Mouse (Mus musculus) heart, embryonic 15.5 days (tissue): ENCODE measurements around the gene Ppp1r12c. TPM values are rescaled to one million over a fixed set of nuclear protein-coding genes. Genes with fewer than 3 reads are reported as not detected.

Source experiments
- ATAC-seq: fragments of 200-750 bp; cut with Nextera tagmentation; replicated peaks from 2 replicates; pipeline ENCODE4 v1.8.0; 2017; ENCODE audit warnings: low read depth, moderate TSS enrichment; ENCODE audit not compliant: insufficient number of reproducible peaks, insufficient read depth, low FRiP score
- H3K27ac ChIP-seq: fragments of 300-500 bp; sonication (generic); 2 replicates; pipeline ENCODE4 v1.5.1; 2015; ENCODE audit warnings: mild to moderate bottlenecking, inconsistent platforms
- H3K27me3 ChIP-seq: fragments of 300-500 bp; sonication (generic); 2 replicates; pipeline ENCODE4 v1.6.1; 2015; ENCODE audit warnings: inconsistent platforms
- H3K36me3 ChIP-seq: fragments of 300-500 bp; sonication (generic); 2 replicates; pipeline ENCODE4 v1.6.1; 2015; ENCODE audit warnings: mild to moderate bottlenecking, inconsistent platforms
- H3K4me1 ChIP-seq: fragments of 300-500 bp; sonication (generic); replicated peaks from 2 replicates; pipeline ENCODE4 v1.6.1; 2015; ENCODE audit warnings: inconsistent platforms
- H3K4me2 ChIP-seq: fragments of 300-500 bp; sonication (generic); 2 replicates; pipeline ENCODE4 v1.6.1; 2015; ENCODE audit warnings: inconsistent platforms, mild to moderate bottlenecking, moderate library complexity
- H3K4me3 ChIP-seq: fragments of 300-500 bp; sonication (generic); 2 replicates; pipeline ENCODE4 v1.5.1; 2015; ENCODE audit warnings: mild to moderate bottlenecking, inconsistent platforms
- H3K9ac ChIP-seq: fragments of 300-500 bp; sonication (generic); 2 replicates; pipeline ENCODE4 v1.6.1; 2015; ENCODE audit warnings: mild to moderate bottlenecking, inconsistent platforms
- H3K9me3 ChIP-seq: fragments of 300-500 bp; sonication (generic); replicated peaks from 2 replicates; pipeline ENCODE4 v1.6.1; 2016; ENCODE audit warnings: inconsistent platforms
- WGBS: fragments of 180-500 bp; shearing (Covaris S2); methylation state at CpG from one replicate; pipeline ENCODE4 v1.1.7; 2015; ENCODE audit warnings: mixed read lengths; 5-methylcytosine and 5-hydroxymethylcytosine counted together
- polyA plus RNA-seq: library from polyadenylated mRNA; unstranded; fragments of >200 nt; fragmentation: Nextera tagmentation; extraction: Ambion mirVana; gene quantifications from 2 replicates; pipeline ENCODE4 v1.2.1, GENCODE M21; 2015

Ppp1r12c gene
- polyA plus RNA-seq, 1 experiment from 2014 or later: 32.5 TPM

DNA sequence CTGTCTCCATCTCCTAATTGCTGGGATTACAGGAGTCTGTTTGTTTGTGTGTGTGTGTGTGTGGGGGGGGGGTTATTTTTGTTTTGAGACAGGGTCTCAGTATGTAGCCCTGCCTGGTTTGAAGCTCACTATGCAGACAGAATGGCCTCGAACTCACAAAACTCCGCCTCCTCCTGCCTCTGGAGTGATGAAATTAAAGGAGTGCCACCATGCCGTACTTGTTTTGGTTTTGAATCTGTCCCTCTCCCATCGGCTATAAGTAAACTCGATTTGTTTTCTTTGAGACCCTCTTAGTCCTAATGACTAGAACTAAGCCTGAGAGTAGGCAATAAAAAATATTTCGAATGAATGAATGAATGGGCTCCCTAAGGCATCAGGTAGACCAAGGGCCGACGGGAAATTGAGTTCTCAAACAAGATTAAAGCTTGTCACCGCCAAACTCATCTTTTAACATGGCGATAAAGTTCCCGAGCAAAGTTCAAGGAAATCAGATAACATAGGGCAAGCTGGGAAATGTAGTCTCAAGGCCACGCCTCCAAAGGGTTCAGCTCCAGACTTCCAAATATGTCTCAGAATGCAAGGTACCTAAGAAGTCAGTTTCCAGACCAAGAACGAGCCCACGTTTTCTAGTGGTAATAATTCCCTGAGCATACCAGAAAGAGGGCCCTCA lies 1.1 kb upstream of the Ppp1r12c start:
- H3K4me3 ChIP-seq: peak overlapping the region; percentile 85
- H3K27me3 ChIP-seq: no peaks in the 10 kb centered on the region
- WGBS: 11% methylated on average over 14 of the region's 14 CpGs
- ATAC-seq: no peak
- H3K9ac ChIP-seq: peak overlapping the region; percentile 95; the same call in 1 of the 2 replicates
- H3K9me3 ChIP-seq: no peaks in the 10 kb centered on the region
- peak overlapping the region; percentile 80 for H3K4me2 ChIP-seq
- no peaks in the 10 kb centered on the region; the same call in 1 of the 2 replicates for H3K36me3 ChIP-seq
- peaks cover 40% of the 10 kb centered on the region for H3K4me1 ChIP-seq
- H3K27ac ChIP-seq: peak overlapping the region; percentile 94

DNA sequence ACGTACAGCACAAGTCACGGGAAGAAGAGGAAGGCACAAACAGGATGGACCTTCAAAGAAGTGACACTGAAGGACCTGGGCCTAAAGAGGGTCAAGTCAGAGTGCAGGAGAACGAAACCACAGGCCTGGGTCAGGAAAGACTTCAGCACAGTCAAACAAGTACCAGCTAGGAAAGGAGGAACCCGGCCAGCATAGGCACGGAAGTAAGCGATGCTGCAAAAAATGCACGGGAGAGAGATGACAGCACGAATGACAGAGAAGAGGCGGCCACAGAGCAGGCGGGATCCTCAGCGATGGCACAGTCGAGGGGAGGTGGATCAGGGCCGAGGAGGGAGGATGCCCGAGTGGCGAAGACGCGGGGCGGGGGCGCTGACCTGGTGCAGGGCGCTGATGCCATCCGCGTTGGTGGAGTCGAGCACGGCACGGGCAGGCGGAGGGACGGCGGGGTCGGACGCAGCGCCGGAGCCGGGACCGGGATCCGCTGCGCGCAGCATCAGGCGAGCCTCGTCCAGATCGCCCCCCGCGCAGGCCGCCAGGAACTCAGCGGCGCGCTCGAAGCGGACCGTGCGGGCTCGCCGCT lies 498 bp downstream of the Ppp1r12c start:
- ATAC-seq: peak; percentile 29
- H3K9ac ChIP-seq: peak overlapping the region; percentile 95
- H3K4me3 ChIP-seq: peak overlapping the region; percentile 85
- peaks cover 14% of the 10 kb centered on the region; the same call in 1 of the 2 replicates for H3K36me3 ChIP-seq
- WGBS: under 1% methylated on average over 52 of the region's 52 CpGs
- H3K27me3 ChIP-seq: no peaks in the 10 kb centered on the region
- H3K27ac ChIP-seq: peak overlapping the region; percentile 94
- H3K4me1 ChIP-seq: peaks cover 47% of the 10 kb centered on the region
- no peaks in the 10 kb centered on the region for H3K9me3 ChIP-seq
- H3K4me2 ChIP-seq: peak overlapping the region; percentile 80

DNA sequence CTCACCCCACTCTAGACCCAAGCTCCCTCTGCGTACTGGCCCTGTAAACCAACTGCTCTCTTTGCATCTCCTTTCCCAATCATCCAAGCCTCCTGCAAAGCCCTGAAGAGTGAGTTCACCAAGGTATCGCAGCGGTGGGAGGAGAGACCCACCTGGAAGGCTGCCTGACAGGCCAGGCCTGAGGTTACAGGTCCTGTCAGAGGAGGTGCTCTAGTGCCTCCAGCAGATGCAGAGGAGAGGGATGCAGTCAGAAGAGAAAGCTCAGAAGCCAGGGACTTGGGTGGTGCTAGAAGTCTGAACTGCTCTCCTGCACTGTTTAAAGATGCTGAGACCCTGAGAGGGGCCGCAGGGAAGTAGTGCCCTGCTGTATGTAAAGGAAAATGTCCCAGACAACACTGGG lies 2.4 kb downstream of the Ppp1r12c start:
- peak overlapping the region; percentile 57 for H3K27ac ChIP-seq
- 0 out of 2 replicates have a peak overlapping the region, but pooled peaks have one; percentile 3 for H3K4me3 ChIP-seq
- H3K9ac ChIP-seq: no peak overlapping the region
- H3K27me3 ChIP-seq: no peaks in the 10 kb centered on the region
- 65% methylated on average over 4 of the region's 4 CpGs for WGBS
- H3K4me1 ChIP-seq: peaks cover 47% of the 10 kb centered on the region
- H3K9me3 ChIP-seq: no peaks in the 10 kb centered on the region
- no peak for ATAC-seq
- H3K4me2 ChIP-seq: peak overlapping the region; percentile 80
- H3K36me3 ChIP-seq: peaks cover 14% of the 10 kb centered on the region; the same call in 1 of the 2 replicates

DNA sequence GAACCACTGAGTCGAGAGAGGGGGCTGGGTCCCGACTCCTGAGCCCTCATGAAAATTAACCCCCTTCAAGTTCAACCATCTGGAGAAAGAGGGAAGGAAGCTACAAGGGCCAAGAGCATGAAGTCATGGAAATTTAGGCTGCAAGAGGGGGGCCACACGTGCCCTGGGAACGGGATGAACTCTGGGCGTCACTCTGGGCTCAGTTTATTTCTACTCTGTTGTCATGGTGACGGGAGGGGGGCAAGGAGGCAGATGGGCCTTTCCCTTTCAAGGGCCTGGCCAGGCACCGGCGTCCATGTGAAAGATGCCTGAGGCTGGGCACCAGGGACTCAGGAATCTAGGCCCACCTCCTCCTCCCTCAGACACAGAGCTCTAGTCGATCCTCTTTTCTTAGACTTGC lies 3.2 kb downstream of the Ppp1r12c start:
- Histone ChIP-seq H3K9ac (0 out of 2 replicates have a peak overlapping the region, but pooled peaks have one; percentile 12), H3K4me2 (peak overlapping the region; percentile 80), H3K4me3 (peak overlapping the region; percentile 13; the same call in 1 of the 2 replicates), H3K4me1 (peaks cover 47% of the 10 kb centered on the region), H3K9me3 (no peaks in the 10 kb centered on the region), H3K27ac (peak overlapping the region; percentile 57), H3K27me3 (no peaks in the 10 kb centered on the region), H3K36me3 (peaks cover 14% of the 10 kb centered on the region; the same call in 1 of the 2 replicates)
- no peak for ATAC-seq
- 14% methylated on average over 9 of the region's 9 CpGs for WGBS

DNA sequence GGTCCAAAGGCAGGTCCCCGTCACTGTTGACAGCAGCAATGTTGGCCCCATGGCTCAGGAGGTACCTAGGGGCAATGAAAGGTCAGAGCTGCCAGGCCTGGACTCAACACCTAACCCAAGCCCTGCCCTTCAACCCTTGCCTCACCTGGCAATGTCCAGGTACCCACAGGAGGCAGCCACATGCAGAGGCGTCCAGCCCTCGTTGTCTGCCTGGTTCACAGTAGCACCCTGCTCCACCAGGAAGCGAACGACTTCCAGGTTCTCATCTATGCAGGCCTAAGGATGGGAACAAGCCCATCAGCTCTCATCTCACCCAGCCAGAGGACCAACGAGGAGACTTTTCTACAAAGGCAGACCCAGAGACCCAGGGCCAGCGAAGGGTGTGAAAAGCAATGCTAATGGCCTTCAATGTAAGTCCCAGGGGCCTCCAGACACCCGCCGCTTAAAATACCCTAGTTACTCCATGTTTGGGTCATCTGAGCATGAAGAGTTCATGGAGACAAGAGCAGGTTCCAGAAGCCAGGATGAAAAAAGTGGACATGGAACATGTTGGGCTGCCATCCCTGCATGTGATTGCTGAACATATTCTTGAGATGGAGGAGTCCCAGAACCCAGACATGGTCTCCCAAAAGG lies 4.1 kb downstream of the Ppp1r12c start:
- Histone ChIP-seq H3K27ac (no peak overlapping the region), H3K4me3 (no peak overlapping the region), H3K9me3 (no peaks in the 10 kb centered on the region), H3K9ac (no peak overlapping the region), H3K4me2 (0 out of 2 replicates have a peak overlapping the region, but pooled peaks have one; percentile 80), H3K27me3 (no peaks in the 10 kb centered on the region), H3K4me1 (peaks cover 48% of the 10 kb centered on the region), H3K36me3 (peaks cover 14% of the 10 kb centered on the region; the same call in 1 of the 2 replicates)
- WGBS: 84% methylated on average over 9 of the region's 9 CpGs
- no peak for ATAC-seq

DNA sequence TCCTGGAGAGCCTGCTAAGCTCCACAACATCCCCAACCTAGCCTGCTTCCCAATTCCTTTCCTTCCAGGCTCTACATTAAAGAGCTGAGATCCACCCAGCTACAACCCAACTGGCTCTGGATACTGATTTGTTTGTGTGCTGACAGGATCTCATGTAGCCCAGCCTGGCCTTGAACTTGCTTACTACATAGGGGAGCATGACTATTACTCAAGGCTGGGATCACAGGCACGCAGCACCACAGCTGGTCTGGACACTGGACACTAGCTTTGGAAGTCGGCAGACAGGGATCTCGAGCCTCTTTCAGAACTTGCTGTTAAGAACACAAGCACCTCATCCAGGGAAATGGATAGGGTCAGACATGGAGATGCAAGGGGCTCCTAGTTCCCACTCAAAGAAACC lies 5.0 kb downstream of the Ppp1r12c start:
- 95% methylated on average over 3 of the region's 3 CpGs for WGBS
- H3K9me3 ChIP-seq: no peaks in the 10 kb centered on the region
- H3K4me3 ChIP-seq: no peak overlapping the region
- H3K36me3 ChIP-seq: peaks cover 14% of the 10 kb centered on the region; the same call in 1 of the 2 replicates
- H3K9ac ChIP-seq: no peak overlapping the region
- no peak for ATAC-seq
- H3K4me1 ChIP-seq: peaks cover 53% of the 10 kb centered on the region
- H3K27ac ChIP-seq: no peak overlapping the region
- H3K4me2 ChIP-seq: no peak overlapping the region
- no peaks in the 10 kb centered on the region for H3K27me3 ChIP-seq

DNA sequence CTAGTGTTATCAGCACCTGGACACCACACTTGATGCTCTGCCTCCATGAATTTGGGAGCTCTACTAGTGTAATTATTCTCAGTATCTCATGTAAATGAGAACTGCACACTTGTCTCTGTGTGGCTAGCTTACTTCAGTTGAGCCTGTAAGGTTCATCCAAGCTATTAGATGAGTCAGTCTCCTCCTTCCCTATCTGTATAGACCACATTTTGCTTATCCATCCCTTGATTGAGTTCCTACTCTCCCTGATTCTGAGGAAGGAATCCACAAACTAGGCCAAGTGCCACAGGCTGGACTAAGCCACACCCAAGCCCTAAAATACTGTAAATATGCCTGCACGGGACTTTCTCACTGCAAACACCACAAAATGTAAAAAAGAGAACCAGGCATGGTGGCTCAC lies 7.5 kb downstream of the Ppp1r12c start:
- Histone ChIP-seq H3K36me3 (peaks cover 23% of the 10 kb centered on the region; the same call in 1 of the 2 replicates), H3K4me1 (peaks cover 46% of the 10 kb centered on the region)
- 61% methylated on average over 1 of the region's 1 CpGs for WGBS

DNA sequence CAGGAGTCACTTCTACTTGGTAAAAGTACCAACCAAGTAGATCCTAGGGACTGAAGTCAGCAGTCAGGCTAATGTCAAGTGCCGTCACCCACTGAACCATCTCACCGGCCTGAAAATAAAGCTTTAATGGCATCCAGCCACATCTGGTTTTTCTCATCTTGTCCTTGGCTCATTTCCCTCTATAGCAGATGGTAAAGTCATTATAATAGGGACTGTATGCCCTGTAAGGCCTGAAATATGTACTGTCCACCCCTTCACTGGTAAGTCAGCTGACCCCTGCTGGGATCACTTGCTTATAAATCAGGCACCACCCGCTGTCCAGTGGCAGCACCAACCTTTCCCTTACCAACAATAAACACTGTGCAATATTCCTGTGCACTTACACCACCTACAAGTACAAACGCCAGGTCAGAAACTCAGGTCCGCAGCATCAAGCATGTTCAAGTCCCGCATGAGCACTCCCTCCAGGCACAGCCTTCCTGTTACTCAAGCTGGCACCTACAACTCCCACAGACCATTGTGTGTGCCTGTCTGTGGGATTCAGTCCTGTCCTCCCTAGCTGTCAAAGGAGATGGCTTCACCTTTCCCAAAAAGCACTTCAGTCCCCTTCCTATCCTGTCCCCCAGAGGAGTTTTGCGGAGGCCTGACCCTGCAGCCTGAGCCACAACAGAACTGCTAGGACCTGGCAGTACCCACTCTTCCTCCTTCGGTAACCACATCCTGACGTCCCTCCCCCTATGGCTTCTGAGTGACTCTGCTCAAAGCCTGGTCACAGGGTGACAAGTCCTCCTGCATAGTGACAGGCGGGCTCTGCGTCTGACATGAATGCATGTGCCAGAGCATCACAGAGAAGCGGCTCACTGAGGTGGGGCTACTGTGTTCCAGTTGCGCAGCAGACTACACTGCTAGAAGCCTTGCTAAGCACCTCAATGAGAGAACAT lies 8.9 kb downstream of the Ppp1r12c start:
- Histone ChIP-seq H3K4me1 (peaks cover 32% of the 10 kb centered on the region), H3K4me2 (no peak overlapping the region), H3K9ac (0 out of 2 replicates have a peak overlapping the region, but pooled peaks have one; percentile 1), H3K9me3 (no peaks in the 10 kb centered on the region), H3K36me3 (peaks cover 36% of the 10 kb centered on the region; the same call in 1 of the 2 replicates), H3K27ac (peak overlapping the region; percentile 75), H3K4me3 (no peak overlapping the region), H3K27me3 (no peaks in the 10 kb centered on the region)
- no peak for ATAC-seq
- 66% methylated on average over 13 of the region's 13 CpGs for WGBS

More for the DNA sequence above, 7.5 kb downstream of the Ppp1r12c start:
- Histone ChIP-seq H3K27ac (no peak overlapping the region), H3K4me3 (no peak overlapping the region), H3K9ac (no peak overlapping the region), H3K9me3 (no peaks in the 10 kb centered on the region), H3K27me3 (no peaks in the 10 kb centered on the region), H3K4me2 (no peak overlapping the region)
- ATAC-seq: no peak

DNA sequence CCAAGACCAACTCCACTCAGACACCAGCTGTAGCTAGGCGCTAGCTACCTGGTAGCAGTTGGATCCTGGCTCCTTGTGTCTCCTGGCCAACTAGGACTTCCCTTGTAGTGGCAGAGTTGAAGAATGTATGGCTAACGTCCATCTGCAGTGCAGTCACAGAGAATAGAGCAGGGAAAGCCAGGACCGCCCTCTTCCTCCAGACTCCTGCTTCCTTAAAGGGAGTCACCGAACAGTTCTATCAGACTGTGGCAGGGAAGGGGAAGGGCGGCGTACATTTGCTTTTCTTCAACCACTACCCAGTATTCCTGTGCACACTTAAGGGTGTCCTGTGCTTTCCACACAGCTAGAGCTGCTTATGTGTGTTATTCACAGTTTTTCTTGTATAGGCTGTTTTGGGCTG lies 10.2 kb downstream of the Ppp1r12c start:
- no peak overlapping the region for H3K4me2 ChIP-seq
- H3K9me3 ChIP-seq: no peaks in the 10 kb centered on the region
- peaks cover 25% of the 10 kb centered on the region for H3K4me1 ChIP-seq
- peak; percentile 78 for ATAC-seq
- no peak overlapping the region for H3K4me3 ChIP-seq
- peak overlapping the region; percentile 75 for H3K27ac ChIP-seq
- no peak overlapping the region for H3K9ac ChIP-seq
- no peaks in the 10 kb centered on the region for H3K27me3 ChIP-seq
- H3K36me3 ChIP-seq: peaks cover 36% of the 10 kb centered on the region; the same call in 1 of the 2 replicates
- 56% methylated on average over 6 of the region's 6 CpGs for WGBS

DNA sequence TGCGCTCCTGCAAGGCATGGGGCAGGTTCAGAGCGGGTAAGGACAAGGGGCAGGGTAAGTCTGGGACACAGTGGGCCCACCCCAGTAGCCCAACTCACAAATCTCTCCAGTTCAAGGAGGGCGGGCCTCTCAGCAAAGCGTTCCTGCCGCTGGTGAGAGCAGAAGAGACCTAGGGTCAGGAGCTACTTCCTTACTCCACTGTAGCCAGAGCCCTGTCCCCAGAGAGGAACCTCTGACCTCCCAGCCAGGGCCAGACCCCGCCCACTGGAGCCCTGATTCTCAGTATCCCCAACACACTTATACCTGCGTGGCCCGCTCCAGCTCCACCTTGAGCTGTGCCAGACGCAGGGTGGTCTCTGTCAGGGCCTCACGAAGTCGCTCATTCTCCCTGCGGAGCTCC lies 19.2 kb downstream of the Ppp1r12c start:
- Histone ChIP-seq H3K27me3 (0 out of 2 replicates have a peak, but pooled peaks cover 1% of the 10 kb centered on the region), H3K27ac (no peak overlapping the region), H3K9ac (no peak overlapping the region), H3K36me3 (peaks cover 60% of the 10 kb centered on the region), H3K4me2 (no peak overlapping the region), H3K4me3 (no peak overlapping the region), H3K9me3 (no peaks in the 10 kb centered on the region), H3K4me1 (peaks cover 17% of the 10 kb centered on the region)
- no peak for ATAC-seq
- WGBS: 78% methylated on average over 12 of the region's 12 CpGs
